Comparison of ENCODE assay signal across 9 mouse cellular contexts in the genomic region with DNA sequence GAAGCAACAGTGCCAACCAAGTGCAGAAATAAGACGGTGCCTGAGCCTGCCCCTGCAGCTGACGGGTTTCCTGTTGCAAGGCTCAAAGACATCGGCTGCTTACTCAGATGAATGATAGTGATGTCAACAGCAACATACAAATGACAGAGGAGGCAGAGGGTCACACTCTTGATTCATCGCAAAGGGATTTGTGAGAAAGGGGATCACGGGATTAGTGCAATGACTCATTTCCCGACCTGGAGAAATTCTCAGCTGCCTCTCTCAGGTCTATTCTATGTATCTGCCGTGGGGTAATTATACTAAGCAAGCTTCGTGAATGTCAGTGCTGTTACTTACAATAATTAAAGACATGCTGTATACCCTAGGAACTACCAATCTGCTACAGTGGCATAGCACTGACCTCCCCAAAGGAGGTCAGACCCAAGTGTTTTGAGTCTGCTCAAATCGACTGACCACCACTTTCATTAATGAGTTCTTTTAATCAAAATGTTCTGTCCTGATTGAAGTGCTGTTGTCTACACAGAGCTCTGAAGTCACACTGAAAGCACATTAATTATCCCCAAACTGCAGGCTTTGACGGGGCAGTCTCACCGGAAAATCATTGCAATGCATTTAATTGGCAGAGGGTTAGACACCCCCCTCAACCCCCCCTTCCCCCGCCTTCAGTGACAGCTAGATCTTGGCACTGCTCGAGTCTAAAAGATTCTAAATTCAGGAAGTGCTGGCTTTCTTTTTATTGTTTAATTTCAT.
DNase-seq lines count a peak whose midpoint lies in the region; ATAC-seq lines count a peak whose summit lies in the region.
"Had no signal": no experiment of that assay in that cellular context is flagged by ENCODE, and none has a peak within 500 bp of the region (broad histone marks: within the 10 kb centered on the region; RNA-seq: fewer than 3 reads in every experiment).

No protein-coding gene starts in this region.

- no peaks in the 10 kb centered on the region for H3K36me3 ChIP-seq in embryonic facial prominence, embryonic 11.5 days (replicated peaks; ENCODE audit: control insufficient read depth, insufficient read depth, low read depth, low read length)
- H3K36me3 ChIP-seq in embryonic facial prominence, embryonic 10.5 days (replicated peaks), result no peaks in the 10 kb centered on the region
- H3K36me3 ChIP-seq in lung, embryonic 15.5 days, result no peaks in the 10 kb centered on the region

- 0 out of 2 replicates have a peak, but pooled peaks have one; percentile 65 for ATAC-seq in embryonic facial prominence, embryonic 11.5 days (replicated peaks; ENCODE audit: insufficient number of reproducible peaks, low FRiP score, low TSS enrichment, low read depth)
- ATAC-seq in lung, embryonic 15.5 days (ENCODE audit: borderline replicate concordance, extremely low read depth, low FRiP score, low TSS enrichment), result 0 out of 2 replicates have a peak, but pooled peaks have one; percentile 31

- H3K9ac ChIP-seq in embryonic facial prominence, embryonic 11.5 days (replicated peaks; ENCODE audit: low read length), result no peak overlapping the region
- no peak overlapping the region for H3K9ac ChIP-seq in lung, embryonic 15.5 days

- H3K4me3 ChIP-seq in embryonic facial prominence, embryonic 11.5 days (ENCODE audit: low read depth, low read length), result no peak overlapping the region
- H3K4me3 ChIP-seq in embryonic facial prominence, embryonic 10.5 days, result no peak overlapping the region
- H3K4me3 ChIP-seq in lung, embryonic 15.5 days, result no peak overlapping the region

- H3K4me1 ChIP-seq in embryonic facial prominence, embryonic 11.5 days (ENCODE audit: control insufficient read depth, insufficient read depth, low read length), result no peaks in the 10 kb centered on the region
- peaks cover 8% of the 10 kb centered on the region for H3K4me1 ChIP-seq in embryonic facial prominence, embryonic 10.5 days
- H3K4me1 ChIP-seq in lung, embryonic 15.5 days, result peaks cover 6% of the 10 kb centered on the region; the same call in 1 of the 2 replicates

- peak; percentile 32 for DNase-seq in embryonic facial prominence, embryonic 11.5 days (ENCODE audit: low spot score)
- DNase-seq in embryonic facial prominence, embryonic 10.5 days (ENCODE audit: low spot score), result no peak
- peak; percentile 9 for DNase-seq in thymus, postnatal 14 days
- no peak for DNase-seq in thymus, postnatal 36 days
- peak; percentile 31 for DNase-seq in telencephalon, adult 2 months (ENCODE audit: low read depth, low spot score)
- DNase-seq in frontal cortex, postnatal 36 days (ENCODE audit: low spot score in 2 of 2), result no peak
- DNase-seq in spleen, postnatal 36 days (ENCODE audit: low spot score in 2 of 2), result no peak

- no peaks in the 10 kb centered on the region for H3K27me3 ChIP-seq in embryonic facial prominence, embryonic 11.5 days (ENCODE audit: control insufficient read depth, insufficient read depth, low read length)
- no peaks in the 10 kb centered on the region for H3K27me3 ChIP-seq in embryonic facial prominence, embryonic 10.5 days (replicated peaks; ENCODE audit: low read depth, poor library complexity, severe bottlenecking)
- no peaks in the 10 kb centered on the region for H3K27me3 ChIP-seq in lung, embryonic 15.5 days
- H3K27me3 ChIP-seq: CH12.LX had no signal

- H3K9me3 ChIP-seq in embryonic facial prominence, embryonic 11.5 days (replicated peaks; ENCODE audit: control insufficient read depth, low read length), result no peaks in the 10 kb centered on the region
- H3K9me3 ChIP-seq in embryonic facial prominence, embryonic 10.5 days, result no peaks in the 10 kb centered on the region
- no peaks in the 10 kb centered on the region for H3K9me3 ChIP-seq in lung, embryonic 15.5 days

- WGBS in embryonic facial prominence, embryonic 11.5 days, result 24% methylated on average over 13 of the region's 13 CpGs
- WGBS in embryonic facial prominence, embryonic 10.5 days, result 33% methylated on average over 13 of the region's 13 CpGs
- WGBS in lung, embryonic 15.5 days, result 25% methylated on average over 13 of the region's 13 CpGs

- no peak overlapping the region for H3K4me2 ChIP-seq in embryonic facial prominence, embryonic 11.5 days (ENCODE audit: low read depth, low read length)
- H3K4me2 ChIP-seq in lung, embryonic 15.5 days, result peak overlapping the region; percentile 3; the same call in 1 of the 2 replicates

- no peak overlapping the region for H3K27ac ChIP-seq in embryonic facial prominence, embryonic 11.5 days (replicated peaks; ENCODE audit: low read depth, low read length)
- no peak overlapping the region for H3K27ac ChIP-seq in embryonic facial prominence, embryonic 10.5 days (replicated peaks)
- H3K27ac ChIP-seq in lung, embryonic 15.5 days, result peak overlapping the region; percentile 35; the same call in 1 of the 2 replicates

Comparison
In these comparisons a context has a peak if more than half of its experiments do, and no peak if none do; other contexts are left out.
1. DNase-seq: peak in embryonic facial prominence, embryonic 11.5 days (single experiment), thymus, postnatal 14 days (single experiment) and telencephalon, adult 2 months (single experiment); none in embryonic facial prominence, embryonic 10.5 days (single experiment), thymus, postnatal 36 days (0 of 2), frontal cortex, postnatal 36 days (0 of 2) and spleen, postnatal 36 days (0 of 2).